Mouse (Mus musculus) T-helper 2 cell (primary cell): ENCODE data around the gene Zfp92.

Experiments
- in situ Hi-C: fragments of 300-600 bp; cut with MboI, MseI; formaldehyde crosslinking; loops from one replicate; pipeline ENCODE4 v1.15.1; 2025; ENCODE audit warnings: high pct_unique_total_duplicates

Gene Zfp92

DNA sequence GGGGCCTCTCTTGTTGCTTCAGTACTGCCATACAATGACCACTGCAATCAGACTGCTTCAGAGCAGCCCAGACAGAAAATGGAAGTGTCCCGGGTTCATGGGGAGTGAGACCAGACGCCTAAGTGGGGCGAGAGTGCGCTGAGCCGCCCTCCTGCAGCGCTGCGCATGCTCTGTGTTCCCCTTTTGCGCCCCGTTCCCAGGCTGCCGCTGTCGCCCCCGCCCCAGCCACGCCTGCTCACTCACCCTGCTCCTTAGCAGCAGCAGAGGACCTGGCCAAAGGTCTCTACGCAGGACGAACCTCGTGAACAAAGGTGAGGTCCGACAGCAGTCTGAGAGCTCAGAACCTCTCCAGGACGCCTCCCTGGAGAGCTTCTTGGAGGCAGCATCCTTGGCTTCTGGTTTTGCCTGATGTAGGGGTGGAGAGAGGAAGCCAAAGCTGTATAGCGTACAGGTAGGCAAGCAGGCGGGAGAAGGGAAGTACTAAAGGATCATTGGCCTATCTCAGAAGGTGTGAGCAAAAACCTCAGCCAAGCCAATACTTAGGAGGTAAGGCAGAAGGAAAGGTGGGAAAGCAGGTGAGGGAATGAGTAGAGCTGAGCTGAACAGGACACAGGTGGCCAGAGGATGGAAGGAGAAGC is at the start of gene Zfp92:
Zfp92 (plus strand) TSS at position 217 of the 638 bp plus-strand sequence.
- in situ Hi-C loops = no loop called here

DNA sequence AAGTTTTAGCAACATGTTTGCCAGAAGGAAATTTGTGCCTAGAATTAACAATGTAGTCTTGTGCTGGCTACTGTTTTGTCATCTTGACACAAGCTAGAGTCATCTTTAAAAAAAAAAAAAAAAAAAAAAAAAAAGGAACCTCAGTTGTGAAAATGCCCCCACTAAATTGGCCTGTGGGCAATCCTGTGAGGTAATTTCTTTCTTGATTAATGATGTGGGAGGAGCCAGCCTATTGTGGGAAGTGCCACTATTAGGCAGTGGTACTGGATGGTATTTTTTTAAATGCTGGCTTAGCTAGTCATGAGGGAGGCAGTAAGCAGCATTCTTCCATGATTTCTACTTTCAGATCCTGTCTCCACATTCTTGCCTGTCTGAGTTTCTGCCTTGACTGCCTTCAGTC is 47.6 kb upstream of the Zfp92 start:
- in situ Hi-C loops = no loop called here

DNA sequence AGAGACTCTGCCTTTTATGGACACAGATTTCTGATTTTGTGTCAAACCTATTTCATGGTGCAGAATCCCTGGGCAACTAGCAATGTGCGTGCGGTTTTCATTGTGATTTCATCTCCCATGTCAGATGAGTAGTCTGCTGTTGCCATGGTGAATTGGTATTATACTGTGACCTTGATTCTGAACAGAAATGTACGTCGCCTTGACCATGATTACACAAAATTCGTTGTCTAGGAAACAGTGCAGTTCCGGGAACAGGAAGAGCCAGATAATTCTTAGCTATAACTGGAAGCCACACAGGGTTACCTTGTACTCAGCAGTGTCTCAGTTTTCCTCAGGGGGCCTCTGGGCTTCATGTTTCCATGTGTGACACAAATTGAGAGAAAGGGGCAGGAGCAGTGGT is 26.5 kb upstream of the Zfp92 start:
- in situ Hi-C loops = no loop called here

DNA sequence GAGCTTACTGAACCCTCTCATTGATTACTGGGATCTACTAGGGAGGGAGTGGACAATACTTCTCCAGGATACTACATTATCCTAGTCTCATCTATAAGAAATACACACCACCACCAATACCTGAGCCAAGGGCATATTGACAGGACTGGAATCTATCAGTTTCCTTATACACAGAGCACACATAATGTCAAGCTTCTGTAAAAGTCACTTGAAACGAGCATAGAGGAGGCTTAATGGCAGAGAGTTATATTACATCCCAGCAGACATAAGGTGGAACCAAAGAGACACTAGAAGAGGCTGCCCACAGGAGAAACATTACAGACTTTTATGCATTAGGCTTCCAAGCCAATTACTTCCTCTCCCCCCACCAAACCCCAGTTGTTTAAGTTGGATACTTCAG is 26.0 kb upstream of the Zfp92 start:
- in situ Hi-C loops = no loop called here

DNA sequence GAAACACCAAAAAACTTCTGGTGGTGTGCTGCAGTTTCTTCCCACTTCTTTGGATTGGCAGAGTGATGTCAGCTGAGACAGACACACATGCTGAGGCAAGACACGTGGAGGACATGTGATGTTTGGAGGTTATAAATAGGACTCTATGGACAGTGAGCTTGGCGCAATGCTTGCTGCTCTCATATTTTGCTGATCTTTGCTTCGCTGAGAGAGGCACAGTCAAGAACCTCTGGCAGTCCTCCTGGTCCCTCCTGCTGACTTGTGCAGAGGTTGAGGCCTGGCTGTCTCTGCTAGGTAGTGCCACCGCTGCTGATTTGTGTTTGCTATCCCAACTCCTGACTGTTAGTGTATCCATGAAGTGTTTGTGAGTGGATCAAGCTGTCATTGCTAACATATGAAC is 19.4 kb upstream of the Zfp92 start:
- in situ Hi-C loops = no loop called here

DNA sequence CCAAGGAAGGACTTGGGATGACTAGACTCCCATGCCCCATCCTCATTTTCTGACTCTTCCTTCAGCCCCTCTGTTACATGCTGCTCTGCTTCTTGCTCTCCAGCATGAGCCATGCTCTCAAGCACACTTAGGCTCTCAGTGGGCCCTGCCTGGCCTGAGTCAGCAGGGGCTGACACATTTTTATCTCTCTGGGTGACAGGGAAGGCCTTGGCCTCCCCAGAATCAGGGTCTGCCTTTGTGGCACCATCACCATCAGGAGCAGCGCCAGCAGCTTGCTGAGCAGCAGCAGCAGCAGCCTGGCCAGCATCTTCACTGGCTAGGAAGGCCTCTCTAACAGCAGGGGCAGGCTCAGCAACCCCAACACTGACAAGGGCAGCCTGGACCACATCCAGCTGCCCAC is 14.4 kb upstream of the Zfp92 start:
- in situ Hi-C loops = loop anchor here (5.0 kb wide), 1 partner anchor 344 kb away; no protein-coding TSS in a partner anchor

DNA sequence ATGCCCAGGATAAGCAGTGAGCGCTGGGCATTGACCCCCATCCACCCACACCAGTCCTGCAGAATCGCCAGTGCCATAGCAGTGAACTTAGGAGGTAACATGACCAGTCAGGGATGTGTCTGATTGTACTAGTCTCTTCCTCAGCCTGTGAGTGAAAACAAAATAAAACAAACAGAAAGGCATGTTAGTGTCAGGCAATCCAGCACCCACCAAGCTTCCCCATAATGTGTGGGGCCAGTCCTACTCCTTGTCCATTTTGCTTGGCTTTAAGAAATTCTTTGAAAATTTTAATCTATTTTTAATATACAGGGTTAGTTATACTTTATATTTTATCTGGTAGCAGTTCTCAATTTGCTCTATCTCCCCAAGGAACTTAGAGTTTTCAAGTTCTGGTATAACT is 12.3 kb upstream of the Zfp92 start, which contains the start of gene Gm18336:
Gm18336 (minus strand) TSS at position 101 of the 400 bp plus-strand sequence.
- in situ Hi-C loops = loop anchor here (5.0 kb wide), 1 partner anchor 346 kb away; no protein-coding TSS in a partner anchor

DNA sequence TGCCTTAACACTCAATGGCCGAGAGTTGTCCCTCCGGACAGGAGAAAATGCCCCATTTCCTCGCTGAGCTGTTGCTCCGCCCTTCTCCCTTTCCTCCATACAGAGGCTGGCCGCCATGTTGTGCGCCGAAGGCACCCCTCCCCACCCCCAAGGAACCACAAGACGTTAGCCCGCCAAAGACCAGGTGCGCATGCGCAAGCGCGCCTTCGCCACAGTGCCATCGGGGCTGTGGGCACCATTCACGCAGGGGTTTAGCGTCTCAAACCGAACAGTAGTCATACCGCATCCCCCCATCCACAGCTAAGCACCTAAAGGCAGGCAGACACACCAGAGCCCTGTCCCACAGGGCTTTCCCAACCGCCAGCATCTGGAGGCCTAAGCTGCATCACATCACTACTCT is 9.9 kb upstream of the Zfp92 start:
- in situ Hi-C loops = no loop called here

DNA sequence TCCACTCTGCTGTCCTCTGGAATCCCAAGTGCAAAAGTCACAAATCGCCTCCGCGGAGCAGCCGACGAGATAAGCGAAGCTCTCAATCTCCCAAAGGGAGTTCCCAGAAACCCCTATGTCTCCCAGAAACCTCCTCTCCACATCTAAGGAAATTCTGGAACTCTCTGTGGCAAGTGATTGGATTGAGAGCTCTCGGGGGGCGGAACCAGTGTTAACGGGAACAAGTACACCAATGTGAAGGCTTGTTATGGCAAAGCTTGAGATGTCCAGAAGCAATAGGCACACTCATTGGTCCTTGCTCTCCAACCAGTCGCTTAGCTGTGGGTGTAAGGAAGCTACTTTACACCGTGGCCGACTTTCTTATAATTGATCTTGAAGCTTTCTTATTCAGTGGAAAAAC is 9.3 kb upstream of the Zfp92 start:
- in situ Hi-C loops = no loop called here

DNA sequence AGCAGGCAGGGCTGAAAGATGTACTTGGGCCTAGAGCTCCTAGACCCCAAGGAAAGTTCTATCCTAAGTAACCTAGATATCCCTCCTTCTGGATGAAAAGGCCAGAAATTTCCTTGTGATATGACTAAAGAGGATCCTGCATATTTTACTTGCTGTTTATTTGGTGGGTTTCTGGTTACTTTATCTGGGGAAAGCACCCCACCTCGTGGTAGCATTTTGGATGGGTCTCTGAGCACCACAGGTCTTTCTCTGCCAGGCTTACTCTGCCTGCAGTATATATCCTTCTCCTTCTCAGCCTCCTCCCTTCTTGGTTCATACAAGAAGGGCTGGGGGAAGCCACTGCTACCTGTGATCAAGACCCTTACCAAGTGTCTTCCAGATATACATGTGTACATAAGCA is 1.9 kb downstream of the Zfp92 start:
- in situ Hi-C loops = no loop called here

DNA sequence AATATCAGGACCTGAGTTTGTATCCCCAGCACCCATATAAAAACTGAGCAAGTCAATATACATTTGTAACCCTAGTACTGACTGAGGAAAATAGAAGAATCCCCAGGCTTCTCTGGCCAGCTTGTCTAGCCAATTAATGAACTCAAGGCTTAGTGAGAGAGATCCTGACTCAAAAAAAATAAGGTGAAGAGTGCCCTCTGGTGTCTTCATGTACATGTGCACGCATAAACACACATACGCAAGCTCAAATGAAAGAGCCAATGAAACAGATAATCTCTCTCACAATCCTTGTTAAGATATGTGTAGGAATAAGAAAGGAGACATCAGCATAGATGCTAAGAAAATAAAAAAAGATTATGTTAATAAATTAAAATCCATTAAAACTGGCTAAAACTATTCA is 19.1 kb downstream of the Zfp92 start:
- in situ Hi-C loops = no loop called here

DNA sequence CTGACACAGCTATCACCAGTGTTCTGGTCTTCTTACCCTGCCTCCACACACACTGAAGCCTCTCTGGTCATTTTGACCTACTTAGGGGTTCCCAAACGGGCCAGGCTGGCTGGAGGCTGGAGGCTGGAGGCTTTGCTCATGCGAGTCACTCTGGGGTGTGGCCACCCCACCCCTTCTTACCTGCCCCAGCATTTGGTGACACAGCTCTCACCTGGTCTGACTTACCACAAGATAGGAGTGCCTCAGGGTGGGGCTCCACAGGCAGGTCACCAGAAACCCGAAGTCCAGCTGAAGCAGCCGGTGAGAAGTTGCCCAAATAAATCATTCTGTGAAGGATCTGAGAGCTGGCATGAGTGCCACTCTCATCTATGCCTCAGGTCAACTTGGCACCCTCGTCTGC is 22.0 kb downstream of the Zfp92 start:
- in situ Hi-C loops = no loop called here

DNA sequence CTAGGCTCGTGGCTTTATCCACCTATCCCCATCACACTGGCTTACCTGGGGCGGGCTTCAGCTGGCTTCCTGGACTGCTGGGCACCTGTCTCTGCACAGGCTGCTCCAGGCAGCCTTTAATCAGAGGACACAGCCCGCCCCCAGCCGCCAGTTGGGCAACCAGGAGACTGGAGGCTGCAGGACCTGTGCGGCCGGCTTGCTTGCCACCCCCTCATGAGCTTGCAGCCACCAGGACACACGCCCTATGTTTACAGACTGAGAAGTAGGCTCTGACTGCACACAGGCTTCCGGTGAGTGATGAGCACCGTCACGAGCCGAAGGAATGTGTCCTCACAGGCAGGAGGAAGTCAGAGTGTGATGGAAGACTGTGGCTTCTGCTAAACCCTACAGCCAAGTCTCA is 24.4 kb downstream of the Zfp92 start, which contains the start of gene Trex2:
Trex2 (minus strand) TSS at position 93 of the 400 bp plus-strand sequence.
- in situ Hi-C loops = no loop called here

DNA sequence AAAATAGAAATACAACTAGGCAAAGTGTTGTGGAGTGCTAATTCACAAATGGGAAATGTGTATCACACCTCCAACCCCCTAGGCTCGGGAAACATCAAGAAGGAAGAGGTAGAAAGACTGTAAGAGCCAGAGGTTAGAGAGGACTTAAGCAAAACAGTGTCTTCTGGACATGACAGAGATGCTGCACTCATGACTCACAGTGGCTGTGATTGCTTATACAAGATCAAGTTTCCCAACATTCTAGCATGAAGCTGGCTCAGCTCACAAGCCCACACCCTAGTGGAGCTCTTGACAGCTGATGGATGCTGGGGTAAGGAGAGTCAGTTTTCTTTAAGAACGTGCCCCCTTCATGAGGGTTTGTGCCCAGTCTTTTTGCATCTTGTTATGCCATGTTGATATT is 30.5 kb downstream of the Zfp92 start:
- in situ Hi-C loops = no loop called here

DNA sequence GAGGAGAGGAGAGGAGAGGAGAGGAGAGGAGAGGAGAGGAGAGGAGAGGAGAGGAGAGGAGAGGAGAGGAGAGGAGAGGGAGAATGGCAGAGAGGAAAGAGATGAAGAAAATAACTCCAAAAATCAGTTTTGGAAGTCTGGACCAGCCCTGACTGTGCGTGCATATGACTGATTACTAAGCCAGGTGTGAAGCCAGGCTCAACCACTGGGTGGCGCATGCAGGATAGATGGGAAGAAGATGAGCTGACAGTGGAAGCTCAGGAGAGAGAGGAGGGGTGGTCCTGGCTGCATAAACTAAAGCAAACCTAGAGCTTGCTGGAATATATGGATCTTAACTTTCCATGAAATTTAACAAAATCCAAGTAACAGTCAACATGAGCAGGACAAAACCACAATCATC is 41.1 kb downstream of the Zfp92 start:
- in situ Hi-C loops = no loop called here

DNA sequence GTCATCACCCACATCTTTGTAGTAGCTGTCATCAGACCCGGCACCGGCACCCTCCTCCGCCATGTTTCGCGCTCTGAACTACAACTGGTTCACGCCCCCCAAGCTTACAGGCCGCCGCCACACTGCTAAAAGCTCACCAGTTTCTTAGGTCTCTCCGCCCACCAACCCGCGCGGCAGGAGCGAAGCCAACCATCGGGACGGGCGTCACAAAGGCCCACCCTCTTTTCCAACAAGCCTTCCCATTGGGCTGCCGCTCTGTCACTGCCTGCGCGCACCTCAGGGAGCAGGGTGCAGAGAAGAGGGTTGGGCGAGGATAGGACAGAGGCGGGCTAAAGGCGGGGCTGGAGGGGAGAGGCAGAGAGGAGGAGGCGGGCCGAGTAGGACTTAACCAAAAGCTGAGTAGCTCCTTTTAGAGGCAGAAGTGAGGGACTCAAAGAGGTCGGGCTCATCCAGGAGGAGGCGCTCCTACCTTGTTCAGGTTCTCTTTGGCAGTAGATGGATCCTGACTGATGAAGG is 48.0 kb downstream of the Zfp92 start, which contains the start of gene Haus7:
Haus7 (minus strand) TSS at position 168 of the 516 bp plus-strand sequence.
- in situ Hi-C loops = no loop called here

DNA sequence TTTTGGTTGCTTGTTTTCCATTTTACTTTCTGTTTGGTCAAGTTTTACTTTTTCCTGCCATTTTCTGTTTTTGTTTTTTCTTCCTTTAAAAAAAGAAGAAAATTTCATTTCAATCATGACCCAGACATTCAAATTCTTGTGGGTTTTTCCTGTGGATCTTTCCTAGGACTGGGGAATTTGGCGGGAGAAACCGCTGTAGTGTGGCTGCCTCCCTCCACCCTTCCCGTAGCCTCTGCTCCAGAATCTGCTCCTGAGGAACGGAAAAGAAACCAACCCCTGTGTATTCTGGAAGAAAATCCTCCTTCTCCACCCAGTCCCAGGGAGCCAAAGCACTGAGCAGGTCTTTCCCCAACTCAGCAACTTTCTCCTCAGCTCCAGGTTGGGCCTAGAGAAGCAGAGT is 49.9 kb downstream of the Zfp92 start:
- in situ Hi-C loops = no loop called here

DNA sequence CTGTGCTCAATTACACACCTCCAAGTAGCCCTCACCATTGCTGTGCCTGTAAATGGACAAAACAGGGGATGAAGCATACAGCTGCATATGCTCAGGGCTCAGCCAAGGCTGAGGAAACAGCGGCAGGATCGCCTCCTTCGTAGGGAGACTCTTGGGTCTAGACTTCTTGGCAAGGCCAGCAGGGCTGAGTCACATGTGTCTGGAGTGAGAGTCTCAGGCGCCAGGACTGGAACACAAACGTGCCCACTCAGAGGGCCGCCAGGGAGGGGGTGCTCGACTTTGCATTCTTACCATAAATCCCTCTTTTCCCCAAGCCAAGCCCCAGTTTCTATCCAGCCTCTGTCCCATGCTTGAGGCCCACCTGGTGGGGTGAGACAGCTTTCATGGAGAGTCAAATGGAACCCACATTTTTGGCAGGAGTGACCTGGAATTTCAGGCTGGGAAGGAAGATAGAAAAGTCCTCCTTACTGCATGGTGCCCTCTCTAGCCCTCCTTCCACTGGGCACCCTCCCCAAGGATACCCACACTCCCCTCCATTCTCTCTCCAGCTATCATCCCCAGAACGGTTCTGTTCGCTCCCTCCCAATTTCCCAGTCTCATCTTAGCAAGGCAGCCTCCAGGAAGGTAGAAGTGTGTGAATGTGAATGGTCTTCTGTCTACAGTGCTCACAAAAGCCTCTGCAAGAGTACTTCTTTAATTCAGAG is 54.7 kb downstream of the Zfp92 start:
- in situ Hi-C loops = no loop called here

DNA sequence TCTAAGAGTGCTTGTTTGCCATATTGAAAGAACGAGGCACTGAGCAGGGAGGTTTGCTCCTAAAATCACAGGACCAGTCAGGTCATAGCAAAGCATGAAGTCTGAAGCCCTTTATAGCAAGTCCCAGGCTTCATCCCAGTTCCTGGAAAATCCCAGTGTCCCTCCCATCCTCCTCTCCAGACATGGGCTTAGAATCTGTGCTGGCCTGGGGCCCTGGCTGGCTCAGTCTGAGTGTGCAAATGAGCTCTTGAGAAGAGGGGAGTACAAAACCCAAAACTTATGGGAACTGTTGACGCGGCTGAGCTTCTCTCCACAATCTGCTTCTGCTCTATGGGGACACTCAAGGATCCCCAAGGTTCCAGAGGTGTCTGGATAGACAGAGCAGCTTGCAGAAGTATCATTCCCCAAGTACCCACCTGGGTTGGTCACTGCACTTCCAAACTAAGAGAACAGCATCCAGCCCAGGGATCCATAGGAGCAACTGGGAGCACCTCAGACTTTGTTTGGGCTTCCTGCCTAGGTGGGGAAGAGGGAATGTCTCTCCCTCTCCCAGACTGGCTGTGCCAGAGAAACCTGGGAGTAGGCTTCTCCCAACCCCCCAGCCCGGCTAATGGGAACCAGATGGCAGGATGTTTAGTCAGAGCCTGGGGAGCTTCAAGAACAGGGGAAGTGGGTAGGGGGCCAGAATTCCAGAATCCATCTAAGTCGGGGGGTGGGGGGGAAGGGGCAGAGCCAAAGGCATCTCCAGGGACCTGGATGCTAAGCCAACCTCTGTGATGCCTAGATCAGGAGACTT is 56.7 kb downstream of the Zfp92 start:
- in situ Hi-C loops = no loop called here

DNA sequence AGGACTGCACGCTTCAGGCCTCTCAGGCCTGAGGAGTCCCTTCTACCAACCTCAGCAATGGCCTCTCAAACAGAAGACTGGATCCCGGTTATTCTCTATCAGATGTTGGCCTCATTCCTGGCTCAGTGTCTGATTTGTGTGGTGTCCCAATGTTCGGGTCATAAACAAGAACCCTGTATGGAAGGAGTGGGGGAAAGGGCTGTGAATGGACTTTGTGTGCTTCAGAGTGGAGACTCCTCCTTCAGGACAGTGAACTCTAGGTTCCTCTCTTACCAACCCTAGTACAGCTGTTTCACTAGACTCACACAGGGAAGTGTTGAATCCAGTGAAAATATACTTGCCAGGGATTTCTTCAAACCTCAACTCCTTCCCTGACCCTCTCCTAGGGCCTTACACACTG is 57.4 kb downstream of the Zfp92 start:
- in situ Hi-C loops = no loop called here

DNA sequence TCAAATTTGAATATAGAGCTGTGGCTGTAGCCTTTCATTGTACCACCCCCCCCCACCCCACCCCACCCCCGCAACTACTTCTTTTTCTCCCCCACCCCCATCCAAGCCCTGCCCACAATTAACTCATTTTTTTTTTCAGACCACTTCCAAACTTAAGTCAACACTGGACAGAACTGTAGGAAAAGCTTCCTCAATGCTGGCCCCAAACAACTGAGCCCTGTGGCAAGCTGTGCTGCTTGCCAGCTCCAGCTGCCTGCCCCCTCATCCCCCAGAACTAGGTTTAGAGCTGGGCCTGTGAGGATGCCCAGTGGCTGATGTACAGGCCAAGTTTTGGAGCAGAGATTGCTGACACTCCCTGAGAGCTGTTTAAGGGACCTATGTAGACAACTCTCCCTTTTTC is 57.9 kb downstream of the Zfp92 start:
- in situ Hi-C loops = no loop called here

DNA sequence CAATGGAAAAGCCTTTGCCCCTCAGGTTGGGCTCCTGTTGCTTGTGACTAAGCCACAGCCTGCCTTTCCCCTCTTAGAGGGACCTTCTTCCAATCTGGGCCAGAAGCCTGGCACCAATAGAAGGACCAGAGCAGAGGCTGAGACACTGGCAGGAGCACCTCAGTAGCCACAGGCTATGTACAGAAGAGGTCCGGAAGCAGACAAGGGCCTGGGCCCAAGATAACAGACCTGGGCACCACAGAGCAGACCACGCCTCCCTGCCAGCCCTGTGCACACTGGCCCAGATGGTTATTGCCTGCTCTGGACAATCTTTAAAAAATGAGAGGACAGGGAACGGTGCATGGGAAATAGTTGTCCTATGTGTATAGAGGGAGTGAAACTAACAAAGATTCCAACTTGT is 60.9 kb downstream of the Zfp92 start:
- in situ Hi-C loops = no loop called here
